Mouse (Mus musculus): ENCODE measurements at regions not wholly inside any gene's neighbourhood (a gene's known extent, or its start where the extent isn't known, plus 50 kb on each side); places are given as distances from the start of the nearest gene placed in this dataset.

GRCm38 (mm10) chr2:51262506-51262905, 113.6 kb upstream of the Rnd3 start:
- H3K4me3 ChIP-seq (replicated peaks), result no peak overlapping the region
- WGBS, result 91% methylated on average over 1 of the region's 1 CpGs
- H3K27ac ChIP-seq, result no peak overlapping the region

DNA sequence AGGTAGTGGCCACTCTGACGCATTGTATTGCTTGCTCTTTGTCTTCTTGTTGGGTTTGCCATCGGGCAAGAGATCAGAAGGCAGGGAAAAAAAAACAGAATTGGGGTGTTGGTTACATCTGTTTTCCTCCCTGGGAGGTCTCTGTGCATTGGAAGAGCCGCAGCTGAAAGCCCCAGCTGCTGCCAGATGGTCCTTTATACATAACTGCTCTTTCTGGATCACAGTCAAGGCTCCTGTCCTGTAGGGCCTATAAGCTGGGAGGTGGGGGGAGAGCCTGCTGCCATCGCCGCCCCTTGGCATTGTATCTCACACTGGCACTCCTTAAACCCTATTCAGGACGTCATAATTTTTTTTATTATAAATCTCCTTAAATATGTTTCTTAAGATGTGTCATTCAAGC, 101.9 kb upstream of the Rnd3 start:
- ATAC-seq (ENCODE audit: low FRiP score), result no peak
- H3K4me2 ChIP-seq, result no peak overlapping the region
- no peaks in the 10 kb centered on the region; the same call in 1 of the 2 replicates for H3K4me1 ChIP-seq
- no peak overlapping the region for H3K4me3 ChIP-seq (replicated peaks)
- H3K9ac ChIP-seq, result no peak overlapping the region
- 63% methylated on average over 6 of the region's 6 CpGs for WGBS
- H3K27me3 ChIP-seq, result no peaks in the 10 kb centered on the region
- H3K27ac ChIP-seq, result no peak overlapping the region
- no peaks in the 10 kb centered on the region for H3K9me3 ChIP-seq
- H3K36me3 ChIP-seq (replicated peaks), result no peaks in the 10 kb centered on the region

More at GRCm38 (mm10) chr2:51262506-51262905, 113.6 kb upstream of the Rnd3 start:
- H3K4me1 ChIP-seq, result no peaks in the 10 kb centered on the region
- no peaks in the 10 kb centered on the region for H3K27me3 ChIP-seq
- no peak overlapping the region for H3K4me2 ChIP-seq
- no peaks in the 10 kb centered on the region for H3K36me3 ChIP-seq (replicated peaks)
- H3K9me3 ChIP-seq, result no peaks in the 10 kb centered on the region
- H3K9ac ChIP-seq, result no peak overlapping the region
- no peak for ATAC-seq (ENCODE audit: low FRiP score)

DNA sequence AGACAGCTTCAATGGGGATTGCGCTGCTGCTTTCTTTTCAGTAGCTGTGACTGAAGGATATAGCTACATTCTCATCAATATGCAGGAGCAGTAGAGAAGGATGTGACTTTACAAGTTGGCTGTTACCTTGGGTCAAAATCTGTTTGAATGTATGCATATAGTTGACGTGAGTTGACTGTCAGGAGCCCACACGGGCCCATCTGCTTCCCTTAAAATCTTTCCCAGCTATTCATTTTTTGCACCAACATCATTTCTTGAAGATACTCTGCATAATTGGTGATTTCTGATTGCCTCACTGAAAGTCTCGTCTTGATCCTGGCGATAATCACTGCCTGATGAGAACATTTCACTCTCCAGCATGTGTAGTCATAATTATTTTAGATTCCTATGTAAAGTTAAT, 92.7 kb upstream of the Rnd3 start:
- Histone ChIP-seq H3K4me2 (no peak overlapping the region), H3K27ac (no peak overlapping the region), H3K4me1 (peaks cover 14% of the 10 kb centered on the region), H3K4me3 (replicated peaks) (no peak overlapping the region), H3K9me3 (no peaks in the 10 kb centered on the region), H3K9ac (no peak overlapping the region), H3K27me3 (no peaks in the 10 kb centered on the region), H3K36me3 (replicated peaks) (no peaks in the 10 kb centered on the region)
- ATAC-seq (ENCODE audit: low FRiP score), result no peak
- WGBS, result 53% methylated on average over 5 of the region's 5 CpGs

DNA sequence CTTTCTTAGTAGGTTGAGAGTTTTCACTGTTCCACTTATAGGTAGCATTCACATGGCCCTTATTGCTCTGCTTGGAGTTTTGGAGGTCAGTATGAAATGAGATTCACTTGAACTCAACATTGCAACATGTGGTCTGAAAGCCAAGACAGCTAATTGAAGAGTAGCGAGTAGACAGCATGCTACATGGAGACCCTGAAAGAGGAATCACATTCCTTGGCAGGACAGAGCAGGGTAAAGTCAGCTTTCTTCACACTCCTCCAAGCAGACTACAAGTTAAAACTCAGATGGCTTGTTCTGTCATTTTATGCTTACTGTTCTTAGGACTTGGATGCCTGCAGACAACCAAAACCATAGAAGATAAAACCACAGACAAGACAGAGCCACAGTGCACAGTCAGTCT, 91.1 kb upstream of the Rnd3 start:
- ATAC-seq (ENCODE audit: low FRiP score), result no peak
- H3K9me3 ChIP-seq, result no peaks in the 10 kb centered on the region
- H3K4me1 ChIP-seq, result peaks cover 14% of the 10 kb centered on the region
- 96% methylated on average over 1 of the region's 1 CpGs for WGBS
- no peak overlapping the region for H3K27ac ChIP-seq
- H3K36me3 ChIP-seq (replicated peaks), result no peaks in the 10 kb centered on the region
- no peak overlapping the region for H3K4me2 ChIP-seq
- H3K9ac ChIP-seq, result no peak overlapping the region
- H3K27me3 ChIP-seq, result no peaks in the 10 kb centered on the region
- no peak overlapping the region for H3K4me3 ChIP-seq (replicated peaks)

- H3K9ac ChIP-seq, result no peak overlapping the region
- H3K4me3 ChIP-seq (replicated peaks), result no peak overlapping the region
- no peaks in the 10 kb centered on the region for H3K36me3 ChIP-seq (replicated peaks)
- 72% methylated on average over 4 of the region's 4 CpGs for WGBS
- H3K27ac ChIP-seq, result no peak overlapping the region
- H3K4me1 ChIP-seq, result peaks cover 14% of the 10 kb centered on the region
- H3K9me3 ChIP-seq, result no peaks in the 10 kb centered on the region
- H3K4me2 ChIP-seq, result no peak overlapping the region
- no peaks in the 10 kb centered on the region for H3K27me3 ChIP-seq
- no peak for ATAC-seq (ENCODE audit: low FRiP score)
Measured at GRCm38 (mm10) chr2:51238992-51239391, 90.1 kb upstream of the Rnd3 start.

GRCm38 (mm10) chr2:51238131-51238931, 89.4 kb upstream of the Rnd3 start:
- H3K4me2 ChIP-seq, result 0 out of 2 replicates have a peak overlapping the region, but pooled peaks have one; percentile 8
- ATAC-seq (ENCODE audit: low FRiP score), result peak; percentile 44; the same call in 1 of the 2 replicates
- H3K4me1 ChIP-seq, result peaks cover 14% of the 10 kb centered on the region
- WGBS, result 21% methylated on average over 15 of the region's 16 CpGs
- no peaks in the 10 kb centered on the region for H3K9me3 ChIP-seq
- no peaks in the 10 kb centered on the region for H3K36me3 ChIP-seq (replicated peaks)
- no peak overlapping the region for H3K9ac ChIP-seq
- H3K27me3 ChIP-seq, result no peaks in the 10 kb centered on the region
- no peak overlapping the region for H3K4me3 ChIP-seq (replicated peaks)
- H3K27ac ChIP-seq, result no peak overlapping the region

GRCm38 (mm10) chr2:51237451-51237850, 88.5 kb upstream of the Rnd3 start:
- peaks cover 14% of the 10 kb centered on the region for H3K4me1 ChIP-seq
- H3K27me3 ChIP-seq, result no peaks in the 10 kb centered on the region
- no peak overlapping the region for H3K4me3 ChIP-seq (replicated peaks)
- no peak for ATAC-seq (ENCODE audit: low FRiP score)
- no peaks in the 10 kb centered on the region for H3K9me3 ChIP-seq
- H3K27ac ChIP-seq, result no peak overlapping the region
- no peak overlapping the region for H3K9ac ChIP-seq
- H3K4me2 ChIP-seq, result no peak overlapping the region
- no peaks in the 10 kb centered on the region for H3K36me3 ChIP-seq (replicated peaks)
- 89% methylated on average over 10 of the region's 10 CpGs for WGBS

- H3K9me3 ChIP-seq, result no peaks in the 10 kb centered on the region
- no peaks in the 10 kb centered on the region for H3K36me3 ChIP-seq (replicated peaks)
- H3K27ac ChIP-seq, result no peak overlapping the region
- peaks cover 14% of the 10 kb centered on the region for H3K4me1 ChIP-seq
- WGBS, result 83% methylated on average over 3 of the region's 3 CpGs
- no peak overlapping the region for H3K4me3 ChIP-seq (replicated peaks)
- no peak overlapping the region for H3K4me2 ChIP-seq
- ATAC-seq (ENCODE audit: low FRiP score), result no peak
- no peak overlapping the region for H3K9ac ChIP-seq
- H3K27me3 ChIP-seq, result no peaks in the 10 kb centered on the region
Measured at GRCm38 (mm10) chr2:51236852-51237251, 87.9 kb upstream of the Rnd3 start.

- Histone ChIP-seq H3K4me1 (peaks cover 8% of the 10 kb centered on the region), H3K9me3 (no peaks in the 10 kb centered on the region), H3K4me2 (no peak overlapping the region), H3K4me3 (replicated peaks) (no peak overlapping the region), H3K27me3 (no peaks in the 10 kb centered on the region), H3K9ac (no peak overlapping the region), H3K36me3 (replicated peaks) (no peaks in the 10 kb centered on the region), H3K27ac (no peak overlapping the region)
- no peak for ATAC-seq (ENCODE audit: low FRiP score)
- 72% methylated on average over 5 of the region's 5 CpGs for WGBS
Measured at GRCm38 (mm10) chr2:51234427-51234826, 85.5 kb upstream of the Rnd3 start.

DNA sequence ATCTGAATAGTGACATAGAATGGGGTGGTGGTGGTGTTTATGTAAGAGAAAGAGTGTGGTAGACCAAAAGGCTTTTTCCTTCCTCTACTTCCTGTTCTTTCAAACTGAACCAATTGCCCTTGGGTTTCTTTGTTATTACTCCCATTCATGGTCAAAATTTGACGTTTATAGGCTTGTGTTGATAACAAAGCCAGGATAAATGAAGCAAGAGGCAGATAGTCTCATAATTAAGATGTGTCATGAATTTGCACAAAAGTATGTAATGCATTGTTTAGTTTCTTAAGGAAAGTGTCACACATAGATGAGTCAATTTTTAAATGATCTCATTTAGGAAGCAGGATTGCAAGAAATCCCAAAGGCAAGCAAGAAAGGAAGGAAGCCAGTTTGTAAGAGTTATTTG, 73.9 kb upstream of the Rnd3 start:
- Histone ChIP-seq H3K4me1 (0 out of 2 replicates have a peak, but pooled peaks cover 5% of the 10 kb centered on the region), H3K27me3 (no peaks in the 10 kb centered on the region), H3K27ac (no peak overlapping the region), H3K9me3 (no peaks in the 10 kb centered on the region), H3K4me2 (no peak overlapping the region), H3K9ac (no peak overlapping the region), H3K36me3 (replicated peaks) (no peaks in the 10 kb centered on the region), H3K4me3 (replicated peaks) (no peak overlapping the region)
- no peak for ATAC-seq (ENCODE audit: low FRiP score)
- 11% methylated on average over 1 of the region's 1 CpGs for WGBS

- H3K4me3 ChIP-seq (replicated peaks), result no peak overlapping the region
- WGBS, result 65% methylated on average over 6 of the region's 6 CpGs
- 0 out of 2 replicates have a peak, but pooled peaks cover 5% of the 10 kb centered on the region for H3K4me1 ChIP-seq
- H3K27ac ChIP-seq, result no peak overlapping the region
- H3K36me3 ChIP-seq (replicated peaks), result no peaks in the 10 kb centered on the region
- no peak overlapping the region for H3K4me2 ChIP-seq
- H3K9me3 ChIP-seq, result no peaks in the 10 kb centered on the region
- no peaks in the 10 kb centered on the region for H3K27me3 ChIP-seq
- no peak for ATAC-seq (ENCODE audit: low FRiP score)
- no peak overlapping the region for H3K9ac ChIP-seq
Measured at GRCm38 (mm10) chr2:51219714-51220113, 70.8 kb upstream of the Rnd3 start.

DNA sequence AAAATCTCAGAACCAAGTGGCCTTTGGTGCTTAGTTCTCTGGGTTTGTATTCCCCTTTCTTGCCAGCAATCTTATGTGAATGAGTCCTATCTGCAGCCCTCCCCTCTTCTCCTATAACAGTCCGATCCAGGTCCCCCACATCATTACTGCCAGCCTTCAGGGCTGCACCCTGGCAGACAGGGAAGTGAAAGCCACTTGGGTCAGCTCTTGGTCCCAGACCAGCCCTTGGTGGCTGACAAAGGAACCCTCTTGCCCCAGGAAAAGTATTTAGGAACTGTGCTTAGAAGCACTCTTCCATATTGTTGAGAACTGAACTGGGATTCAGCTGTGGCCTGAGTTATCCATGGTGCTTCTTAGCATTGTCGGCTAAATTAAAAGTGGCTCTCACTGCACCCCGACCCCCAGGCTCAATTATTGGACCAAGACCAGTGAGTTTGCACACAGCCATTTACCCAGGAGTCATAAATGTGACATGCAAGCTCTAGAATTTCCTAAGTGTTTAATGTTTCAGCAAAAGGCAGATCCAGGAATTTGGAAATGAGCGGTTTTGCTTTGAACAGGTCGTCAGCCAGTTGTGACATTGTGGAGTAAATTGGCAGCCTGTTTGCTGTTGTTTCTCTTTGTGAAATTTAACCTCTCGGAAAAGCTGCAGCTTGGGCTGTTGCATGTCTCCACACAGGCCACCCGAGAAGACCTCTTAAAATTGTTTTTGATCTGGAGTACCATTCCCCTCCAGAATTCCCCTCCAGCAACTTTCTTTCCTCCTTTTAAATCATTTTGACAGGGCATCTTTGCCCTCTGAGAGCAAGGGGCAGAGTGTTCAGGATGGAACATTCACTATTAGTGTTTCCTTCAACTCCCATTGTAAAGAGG, 58.5 kb upstream of the Rnd3 start:
- Histone ChIP-seq H3K4me2 (no peak overlapping the region), H3K27me3 (0 out of 2 replicates have a peak, but pooled peaks cover 2% of the 10 kb centered on the region), H3K27ac (no peak overlapping the region), H3K9me3 (no peaks in the 10 kb centered on the region), H3K4me1 (peaks cover 5% of the 10 kb centered on the region; the same call in 1 of the 2 replicates), H3K4me3 (replicated peaks) (no peak overlapping the region), H3K36me3 (replicated peaks) (no peaks in the 10 kb centered on the region), H3K9ac (no peak overlapping the region)
- no peak for ATAC-seq (ENCODE audit: low FRiP score)
- 58% methylated on average over 7 of the region's 7 CpGs for WGBS
